Mouse (Mus musculus) hindbrain, embryonic 10.5 days (tissue): Measurements from ENCODE around the gene Ccdc189. TPM values are rescaled to one million over a fixed set of nuclear protein-coding genes. Genes with fewer than 3 reads are reported as not detected.
A peak's percentile ranks its signal among the peaks of the same experiment; 100 is the strongest.
"Not testable (repeated sequence)": the region's sequence is repeated elsewhere in the genome, so short reads cannot be mapped to it uniquely, and the experiment has no call there.

ENCODE experiments used
- DNase-seq: peaks from one replicate; pipeline ENCODE4 v3.0.0-alpha.2; 2017; ENCODE audit warnings: low spot score
- H3K27ac ChIP-seq: fragments of 300-500 bp; sonication (generic); 2 replicates; pipeline ENCODE4 v1.5.1; 2016; ENCODE audit warnings: mild to moderate bottlenecking, moderate library complexity
- H3K27me3 ChIP-seq: fragments of 300-500 bp; sonication (generic); 2 replicates; pipeline ENCODE4 v1.6.1; 2016; ENCODE audit warnings: mild to moderate bottlenecking; ENCODE audit not compliant: poor library complexity, insufficient read depth, severe bottlenecking
- H3K36me3 ChIP-seq: fragments of 300-500 bp; sonication (generic); 2 replicates; pipeline ENCODE4 v1.6.1; 2016; ENCODE audit warnings: mild to moderate bottlenecking, moderate library complexity
- H3K4me1 ChIP-seq: fragments of 300-500 bp; sonication (generic); replicated peaks from 2 replicates; pipeline ENCODE4 v1.6.1; 2016; ENCODE audit warnings: mild to moderate bottlenecking
- H3K4me3 ChIP-seq: fragments of 300-500 bp; sonication (generic); 2 replicates; pipeline ENCODE4 v1.5.1; 2016; ENCODE audit warnings: mild to moderate bottlenecking, moderate library complexity
- H3K9me3 ChIP-seq: fragments of 300-500 bp; sonication (generic); 2 replicates; pipeline ENCODE4 v1.6.1; 2016; ENCODE audit warnings: mild to moderate bottlenecking, moderate library complexity
- WGBS: fragments of 180-500 bp; shearing (Covaris S2); methylation state at CpG from one replicate; pipeline ENCODE4 v1.1.7; 2016; 5-methylcytosine and 5-hydroxymethylcytosine counted together
- polyA plus RNA-seq: library from polyadenylated mRNA; unstranded; fragments of >200 nt; fragmentation: Nextera tagmentation; extraction: Ambion mirVana; gene quantifications from 2 replicates; pipeline ENCODE4 v1.2.1, GENCODE M21; 2016

Ccdc189 gene
- polyA plus RNA-seq: 15.7 and 16.5 TPM in 2 replicates

DNA sequence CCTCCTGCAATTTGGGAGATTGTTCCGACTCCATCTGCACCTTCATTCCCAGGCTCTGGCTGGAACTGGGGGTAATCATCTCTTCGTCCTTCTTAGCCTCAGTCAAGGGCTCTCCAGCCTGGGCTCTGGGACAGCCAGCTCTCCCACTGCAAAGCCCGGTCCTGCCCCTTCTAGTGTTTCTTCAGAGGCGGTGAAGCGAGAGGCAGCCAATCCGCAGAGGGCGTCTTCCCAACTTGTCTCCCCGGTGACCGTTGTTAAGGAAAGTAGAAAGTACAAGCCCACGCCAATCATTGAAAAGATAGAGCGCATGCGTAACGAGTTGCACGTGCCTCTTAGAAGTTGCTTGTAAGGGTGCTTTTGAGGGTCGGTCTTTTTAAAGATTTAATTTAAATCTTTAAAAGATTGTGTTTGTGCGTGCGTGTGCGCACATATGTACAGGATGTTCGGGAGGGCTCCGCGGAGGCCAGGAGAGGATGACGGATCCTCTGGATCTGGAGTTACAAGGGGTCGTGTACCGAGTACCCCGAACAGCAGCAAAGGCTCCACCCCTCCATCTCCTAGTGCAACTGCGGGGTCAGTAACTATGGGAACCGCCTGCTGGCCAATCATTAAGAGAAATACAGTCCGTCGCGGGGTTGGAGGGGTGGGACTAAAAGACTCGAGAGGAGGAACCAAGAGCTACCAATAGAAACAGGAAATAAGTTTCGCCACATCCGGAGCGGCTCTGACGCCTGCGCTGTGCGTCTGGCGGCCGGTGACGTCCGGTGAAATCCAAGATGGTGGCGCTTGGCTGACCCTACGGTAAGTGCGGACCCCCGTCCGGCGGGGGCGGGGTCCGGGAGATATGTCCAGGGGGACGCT lies at the start of gene Ccdc189, which contains the start of gene Rnf40:
Gene Ccdc189, minus strand, starts transcription at position 585 of the 861 bp plus-strand sequence.
Gene Rnf40, plus strand, starts transcription at position 757 of the 861 bp plus-strand sequence.
- WGBS: under 1% methylated on average over 50 of the region's 50 CpGs
- peak; percentile 96 for DNase-seq
- Histone ChIP-seq H3K4me3 (peak within 1 kb of the TSS; percentile 92), H3K27ac (peak within 1 kb of the TSS; percentile 90), H3K36me3 (peaks cover 64% of the 10 kb centered on the region), H3K4me1 (peaks cover 22% of the 10 kb centered on the region), H3K9me3 (no peaks in the 10 kb centered on the region), H3K27me3 (no peaks in the 10 kb centered on the region)

DNA sequence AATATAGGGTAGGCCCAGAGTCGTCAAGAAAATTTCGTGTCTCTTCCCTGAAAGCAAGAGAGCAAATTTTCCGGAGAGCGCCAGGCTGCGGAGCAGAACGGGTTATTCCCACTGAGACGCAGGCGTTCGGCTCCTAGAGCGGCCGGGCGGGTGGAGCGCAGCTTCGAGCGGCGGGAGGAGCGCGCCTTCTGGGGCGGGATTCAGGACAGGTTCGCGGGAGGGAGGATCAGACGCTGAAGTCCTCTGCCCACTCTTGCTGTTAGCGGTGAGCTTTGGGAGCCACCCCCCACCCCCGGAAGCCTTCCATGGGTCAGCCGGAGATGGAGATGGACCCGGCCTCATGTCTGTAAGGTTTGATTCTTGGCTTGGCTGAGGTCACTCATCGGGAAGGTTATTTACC lies 48.6 kb upstream of the Ccdc189 start:
- peak overlapping the region; percentile 66 for H3K4me3 ChIP-seq
- no peaks in the 10 kb centered on the region for H3K9me3 ChIP-seq
- peak overlapping the region; percentile 81 for H3K27ac ChIP-seq

GRCm38 (mm10) chr7:127631416-127631815 lies 43.0 kb upstream of the Ccdc189 start:
- Histone ChIP-seq H3K27me3 (peaks cover 4% of the 10 kb centered on the region; the same call in 1 of the 2 replicates), H3K27ac (no peak overlapping the region), H3K36me3 (no peaks in the 10 kb centered on the region), H3K4me1 (peaks cover under 1% of the 10 kb centered on the region; the same call in 1 of the 2 replicates), H3K4me3 (no peak overlapping the region), H3K9me3 (no peaks in the 10 kb centered on the region)
- 71% methylated on average over 4 of the region's 4 CpGs for WGBS
- DNase-seq: no peak

More for the DNA sequence above, 48.6 kb upstream of the Ccdc189 start:
- DNase-seq: peak; percentile 81
- peaks cover 13% of the 10 kb centered on the region for H3K4me1 ChIP-seq
- no peaks in the 10 kb centered on the region for H3K36me3 ChIP-seq
- under 1% methylated on average over 27 of the region's 27 CpGs for WGBS
- peaks cover 9% of the 10 kb centered on the region; the same call in 1 of the 2 replicates for H3K27me3 ChIP-seq

DNA sequence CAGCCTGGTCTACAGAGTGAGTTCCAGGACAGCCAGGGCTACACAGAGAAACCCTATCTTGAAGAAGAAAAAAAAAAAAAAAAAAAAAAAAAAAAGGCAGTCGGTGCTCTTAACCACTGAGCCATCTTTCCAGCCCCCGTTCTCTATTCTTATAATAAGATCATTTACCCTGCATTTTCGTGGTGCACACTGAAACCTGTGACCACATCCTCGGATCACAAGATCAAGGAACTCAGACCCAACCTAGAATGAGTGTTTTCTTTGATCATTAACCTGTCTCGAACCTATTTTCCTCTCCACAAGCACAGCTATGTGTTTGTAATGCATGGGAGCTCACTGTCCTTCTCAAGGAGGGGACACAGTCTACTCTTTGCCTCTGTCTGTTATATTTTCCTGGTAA lies 40.3 kb upstream of the Ccdc189 start:
- peaks cover 4% of the 10 kb centered on the region for H3K9me3 ChIP-seq
- H3K27ac ChIP-seq: no peak overlapping the region
- DNase-seq: no peak
- WGBS: 88% methylated on average over 5 of the region's 5 CpGs
- H3K4me1 ChIP-seq: no peaks in the 10 kb centered on the region
- H3K4me3 ChIP-seq: no peak overlapping the region
- no peaks in the 10 kb centered on the region for H3K36me3 ChIP-seq
- no peaks in the 10 kb centered on the region for H3K27me3 ChIP-seq

DNA sequence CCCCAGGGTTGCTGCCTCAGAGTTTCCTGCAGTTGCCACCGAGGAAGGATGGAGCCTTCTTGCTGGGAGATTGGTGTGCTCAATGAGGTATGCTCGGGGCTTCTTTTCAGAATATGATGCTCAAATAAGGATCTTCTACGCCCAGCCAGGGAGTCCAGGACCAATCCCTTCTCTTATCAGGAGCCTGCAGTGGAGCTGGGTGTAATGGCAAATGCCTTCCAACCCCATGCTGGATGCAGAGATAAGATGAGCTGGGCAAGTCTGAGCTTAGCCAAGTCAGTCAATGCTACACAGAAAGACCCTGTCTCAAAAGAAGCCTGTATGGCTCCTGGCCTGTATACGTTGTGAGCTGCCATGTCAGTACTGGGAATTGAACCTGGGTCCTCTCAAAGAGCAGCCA lies 38.1 kb upstream of the Ccdc189 start:
- Histone ChIP-seq H3K4me3 (no peak overlapping the region), H3K4me1 (no peaks in the 10 kb centered on the region), H3K27ac (no peak overlapping the region), H3K36me3 (no peaks in the 10 kb centered on the region), H3K9me3 (peaks cover 4% of the 10 kb centered on the region), H3K27me3 (no peaks in the 10 kb centered on the region)
- no peak for DNase-seq
- WGBS: 89% methylated on average over 4 of the region's 4 CpGs

DNA sequence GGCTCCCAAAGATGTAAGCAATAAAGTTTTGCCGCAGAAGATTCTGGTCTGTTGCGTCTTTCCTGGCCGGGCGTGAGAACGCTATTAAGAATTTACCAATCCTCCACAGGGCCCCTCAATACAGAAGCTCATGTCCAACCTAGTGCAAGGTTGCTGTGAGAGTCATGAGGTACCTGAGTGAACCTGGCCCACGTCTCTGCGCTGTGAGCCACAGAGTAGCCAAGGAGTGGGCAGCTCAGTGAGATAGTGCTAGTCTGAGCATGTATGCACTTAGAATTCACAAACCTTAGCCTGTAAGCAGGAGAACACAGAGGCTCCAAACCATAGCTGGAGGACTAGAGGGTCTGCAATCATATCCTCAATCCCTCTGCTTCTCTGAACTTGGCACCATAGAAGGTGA lies 37.6 kb upstream of the Ccdc189 start:
- no peaks in the 10 kb centered on the region for H3K27me3 ChIP-seq
- H3K9me3 ChIP-seq: peaks cover 4% of the 10 kb centered on the region
- no peak for DNase-seq
- no peak overlapping the region for H3K4me3 ChIP-seq
- 98% methylated on average over 7 of the region's 7 CpGs for WGBS
- H3K27ac ChIP-seq: no peak overlapping the region
- H3K36me3 ChIP-seq: no peaks in the 10 kb centered on the region
- H3K4me1 ChIP-seq: no peaks in the 10 kb centered on the region

DNA sequence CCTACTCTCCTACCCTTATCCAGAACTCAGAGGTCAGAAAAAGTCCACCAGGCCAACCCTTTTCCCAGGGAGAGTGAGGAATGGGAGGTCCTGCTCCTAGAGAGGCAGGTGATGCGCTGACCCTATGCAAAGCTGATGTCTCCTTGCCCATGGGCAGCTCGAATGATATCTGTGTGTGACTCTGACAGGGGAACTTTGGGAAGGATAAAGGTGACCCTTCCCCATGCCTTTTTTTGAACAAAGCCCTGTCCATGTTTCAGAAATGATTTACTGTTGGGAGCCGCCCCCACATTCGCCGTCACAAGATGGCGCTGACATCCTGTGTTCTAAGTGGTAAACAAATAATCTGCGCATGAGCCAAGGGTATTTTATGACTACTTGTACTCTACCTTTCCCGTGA lies 30.0 kb upstream of the Ccdc189 start:
- peak overlapping the region; percentile 9; the same call in 1 of the 2 replicates for H3K4me3 ChIP-seq
- H3K9me3 ChIP-seq, H3K36me3 ChIP-seq, H3K27ac ChIP-seq, H3K27me3 ChIP-seq, DNase-seq: not testable (repeated sequence)
- peaks cover 26% of the 10 kb centered on the region for H3K4me1 ChIP-seq
- WGBS: 90% methylated on average over 7 of the region's 8 CpGs

- DNase-seq: no peak
- WGBS: 38% methylated on average over 2 of the region's 2 CpGs
- peaks cover 28% of the 10 kb centered on the region for H3K4me1 ChIP-seq
- H3K27me3 ChIP-seq: no peaks in the 10 kb centered on the region
- H3K4me3 ChIP-seq: peak overlapping the region; percentile 9; the same call in 1 of the 2 replicates
- peaks cover 11% of the 10 kb centered on the region for H3K36me3 ChIP-seq
- no peak overlapping the region for H3K27ac ChIP-seq
- H3K9me3 ChIP-seq: no peaks in the 10 kb centered on the region
Measured at GRCm38 (mm10) chr7:127617962-127618361, 29.6 kb upstream of the Ccdc189 start.

- H3K36me3 ChIP-seq: peaks cover 22% of the 10 kb centered on the region
- DNase-seq: no peak
- no peaks in the 10 kb centered on the region for H3K27me3 ChIP-seq
- no peak overlapping the region for H3K27ac ChIP-seq
- 73% methylated on average over 1 of the region's 1 CpGs for WGBS
- 0 out of 2 replicates have a peak, but pooled peaks cover under 1% of the 10 kb centered on the region for H3K9me3 ChIP-seq
- H3K4me1 ChIP-seq: peaks cover 28% of the 10 kb centered on the region
- no peak overlapping the region for H3K4me3 ChIP-seq
Measured at GRCm38 (mm10) chr7:127616881-127617280, 28.5 kb upstream of the Ccdc189 start.

DNA sequence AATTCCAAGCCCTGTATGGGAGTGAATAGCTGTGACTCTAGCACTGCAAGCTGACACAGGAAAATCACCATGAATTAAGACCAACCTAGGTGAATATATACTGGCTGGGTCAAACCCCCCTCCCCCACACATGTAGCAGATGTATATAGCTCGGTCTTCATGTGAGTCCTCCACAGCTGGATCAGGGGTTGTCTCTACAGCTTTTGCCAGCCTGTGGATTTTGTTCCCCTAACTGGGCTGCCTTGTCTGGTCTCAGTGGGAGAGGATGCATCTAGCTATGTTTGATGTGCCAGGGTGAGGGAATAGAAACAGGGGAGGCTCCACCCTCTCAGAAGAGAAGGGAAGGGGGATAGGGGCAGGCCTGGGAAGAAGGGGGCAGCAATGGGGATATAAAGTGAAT lies 27.9 kb upstream of the Ccdc189 start:
- no peak for DNase-seq
- no peak overlapping the region for H3K27ac ChIP-seq
- H3K4me1 ChIP-seq: peaks cover 28% of the 10 kb centered on the region
- WGBS: 74% methylated on average over 1 of the region's 1 CpGs
- H3K4me3 ChIP-seq: peak overlapping the region; percentile 30
- H3K9me3 ChIP-seq: 0 out of 2 replicates have a peak, but pooled peaks cover 3% of the 10 kb centered on the region
- no peaks in the 10 kb centered on the region for H3K27me3 ChIP-seq
- H3K36me3 ChIP-seq: peaks cover 27% of the 10 kb centered on the region

GRCm38 (mm10) chr7:127614891-127615843 lies 26.8 kb upstream of the Ccdc189 start, which contains the start of gene Zfp629:
Gene Zfp629, minus strand, starts transcription at chr7:127615797.
- Histone ChIP-seq H3K4me1 (peaks cover 28% of the 10 kb centered on the region), H3K4me3 (peak within 1 kb of the TSS; percentile 100), H3K36me3 (peaks cover 39% of the 10 kb centered on the region), H3K27ac (peak within 1 kb of the TSS; percentile 98), H3K9me3 (0 out of 2 replicates have a peak, but pooled peaks cover 3% of the 10 kb centered on the region), H3K27me3 (no peaks in the 10 kb centered on the region)
- peak; percentile 90 for DNase-seq
- WGBS: under 1% methylated on average over 49 of the region's 50 CpGs

DNA sequence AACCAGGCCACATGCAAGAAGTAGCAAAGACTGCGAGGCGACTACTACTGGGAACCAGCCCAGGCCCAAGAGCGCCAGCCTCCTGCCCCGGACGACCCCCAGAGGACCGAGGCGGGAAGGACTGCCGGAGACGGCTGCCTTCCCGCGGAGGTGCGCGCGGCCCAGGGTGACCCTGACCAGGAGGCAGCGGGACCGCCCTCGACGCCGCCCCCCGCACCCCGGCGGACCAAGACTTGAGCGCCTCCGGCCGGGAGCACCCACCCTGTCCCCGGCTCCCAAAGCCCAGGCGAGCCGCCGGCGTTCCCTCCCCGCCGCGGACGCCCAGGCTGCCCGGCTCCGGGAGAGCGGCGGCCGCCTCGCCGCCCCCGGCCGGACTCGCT lies 26.1 kb upstream of the Ccdc189 start:
- peaks cover 45% of the 10 kb centered on the region for H3K36me3 ChIP-seq
- H3K4me3 ChIP-seq: peak overlapping the region; percentile 100
- peaks cover 28% of the 10 kb centered on the region for H3K4me1 ChIP-seq
- 0 out of 2 replicates have a peak, but pooled peaks cover 3% of the 10 kb centered on the region for H3K9me3 ChIP-seq
- peak; percentile 54 for DNase-seq
- peak overlapping the region; percentile 98 for H3K27ac ChIP-seq
- WGBS: 1% methylated on average over 39 of the region's 44 CpGs
- H3K27me3 ChIP-seq: no peaks in the 10 kb centered on the region
